Mouse (Mus musculus): ENCODE measurements at regions not wholly inside any gene's neighbourhood (a gene's known extent, or its start where the extent isn't known, plus 50 kb on each side); places are given as distances from the start of the nearest gene placed in this dataset.

DNA sequence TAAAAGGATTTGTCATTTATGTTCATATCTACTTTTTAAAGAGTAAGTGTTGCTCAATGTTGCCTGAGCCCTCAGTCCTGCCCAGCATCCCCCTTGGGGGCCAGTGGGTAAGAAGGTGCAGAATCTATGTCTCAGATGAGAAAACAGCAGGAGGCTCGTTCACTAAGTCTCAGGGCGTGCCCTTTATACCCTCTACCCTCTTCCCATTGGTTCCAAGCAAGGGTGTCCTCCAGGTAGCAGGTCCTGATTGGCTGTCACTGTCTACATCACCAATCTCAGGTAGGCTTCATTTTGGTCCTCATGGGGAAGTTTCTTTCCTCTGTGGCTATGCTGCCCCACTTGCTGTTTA lies 420.3 kb downstream of the Basp1 start:
- TF ChIP-seq CTCF (IDR thresholded peaks at IDR 0.05; ENCODE audit: low read depth) (no peak), EP300 (IDR thresholded peaks at IDR 0.05; ENCODE audit: low read depth) (no peak)
